Mouse (Mus musculus): ENCODE results near the gene Fosb. TPM values are rescaled to one million over a fixed set of nuclear protein-coding genes. Genes with fewer than 3 reads are reported as not detected.
A peak's percentile ranks its signal among the peaks of the same experiment; 100 is the strongest.

Fosb gene
- polyA plus RNA-seq (2011; ENCODE audit: insufficient read length, low read depth, missing spikeins): 2.1 and 2.7 TPM in 2 replicates

DNA sequence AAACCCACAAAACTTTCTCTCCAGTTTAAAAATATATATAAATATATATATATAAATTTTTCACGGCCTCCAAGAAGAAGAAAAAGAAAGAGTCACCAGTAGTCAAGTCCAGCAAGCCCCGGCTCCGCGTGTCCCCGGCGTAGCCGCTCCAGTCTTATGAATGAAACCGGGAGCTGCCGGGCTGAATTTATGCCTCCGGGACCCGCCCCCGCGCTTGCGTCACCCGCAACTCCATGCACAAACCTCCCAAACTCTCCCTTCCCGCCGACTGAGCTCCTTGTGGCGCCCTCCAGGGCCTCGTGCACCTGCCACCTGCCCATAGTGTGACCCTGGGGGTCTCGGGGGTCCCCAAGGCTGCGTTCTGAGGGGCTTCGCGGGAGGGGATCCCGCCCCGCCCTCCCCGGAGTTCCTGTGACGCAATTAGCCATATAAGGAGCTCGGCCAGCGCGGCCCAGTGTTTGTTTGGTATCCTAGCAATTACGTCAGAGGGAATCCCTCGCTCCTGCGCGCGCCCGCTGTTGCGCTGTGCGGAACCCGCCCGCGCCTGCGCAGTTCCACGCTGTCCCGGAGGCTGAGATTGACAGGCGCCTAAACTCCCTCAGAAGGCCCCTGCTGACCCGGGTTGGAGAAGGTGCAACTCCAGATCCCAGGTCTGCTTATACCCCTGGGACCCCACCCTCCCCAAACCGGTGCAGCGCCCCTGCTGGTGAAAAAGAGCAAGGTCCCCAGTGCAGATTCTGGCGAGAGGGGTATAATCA lies at the start of gene Fosb:
Gene Fosb, minus strand, starts transcription at position 168 of the 758 bp plus-strand sequence.
- H3K27ac ChIP-seq (ENCODE audit: insufficient read depth, low read length): no peak within 1 kb of the TSS
- H3K4me3 ChIP-seq (ENCODE audit: insufficient read depth, low read length): peak within 1 kb of the TSS; percentile 85
- no peaks in the 10 kb centered on the region for H3K4me1 ChIP-seq (ENCODE audit: control insufficient read depth, insufficient read depth, low read length)
- TF ChIP-seq POLR2A (IDR thresholded peaks at IDR 0.05; ENCODE audit: low read depth, low read length) (peak; percentile 71), CTCF (IDR thresholded peaks at IDR 0.05; ENCODE audit: borderline replicate concordance, insufficient read depth, low read length) (no peak)

DNA sequence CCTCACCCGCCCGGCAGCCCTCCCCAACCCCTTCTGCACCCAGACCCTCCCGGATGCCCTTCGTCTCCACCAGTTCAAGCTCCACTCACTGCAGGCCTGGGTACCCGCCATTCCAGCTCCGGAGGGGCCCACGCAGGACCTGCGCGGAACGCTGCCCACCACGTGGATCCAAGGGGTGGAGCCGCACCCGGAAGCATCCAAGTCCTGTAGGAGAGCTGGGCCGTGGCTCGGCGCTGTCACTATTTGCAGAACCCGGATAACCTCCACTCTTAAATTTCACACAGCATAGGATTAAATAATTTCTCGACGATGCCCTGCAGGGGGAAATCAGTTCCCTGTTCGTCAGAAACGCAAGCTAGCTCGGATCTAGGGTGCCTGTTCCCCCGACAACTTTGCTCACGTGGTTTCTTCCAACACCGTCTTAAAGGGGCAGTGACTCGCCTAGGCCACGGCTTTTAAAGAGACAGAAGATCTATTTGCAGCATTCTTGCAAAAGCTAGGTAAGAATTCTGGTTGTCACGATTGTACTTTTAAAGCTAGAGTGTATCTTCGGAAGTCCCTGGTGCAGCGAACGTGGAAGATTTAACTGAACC lies 49.5 kb upstream of the Fosb start, which contains the start of the genes Cd3eap and Ppp1r13l:
Gene Cd3eap, minus strand, starts transcription at position 185 of the 593 bp plus-strand sequence.
Gene Ppp1r13l, plus strand, starts transcription at position 451 of the 593 bp plus-strand sequence.
- Histone ChIP-seq H3K4me1 (ENCODE audit: control insufficient read depth, insufficient read depth, low read length) (peaks cover 2% of the 10 kb centered on the region), H3K4me3 (ENCODE audit: insufficient read depth, low read length) (peak within 1 kb of the TSS; percentile 52), H3K27ac (ENCODE audit: insufficient read depth, low read length) (peak within 1 kb of the TSS; percentile 90)
- TF ChIP-seq CTCF (IDR thresholded peaks at IDR 0.05; ENCODE audit: borderline replicate concordance, insufficient read depth, low read length): no peak
- TF ChIP-seq POLR2A (IDR thresholded peaks at IDR 0.05; ENCODE audit: low read depth, low read length): peak; percentile 77

- no peak overlapping the region for H3K27ac ChIP-seq (ENCODE audit: insufficient read depth, low read length)
- TF ChIP-seq POLR2A (IDR thresholded peaks at IDR 0.05; ENCODE audit: low read depth, low read length) (no peak), CTCF (IDR thresholded peaks at IDR 0.05; ENCODE audit: borderline replicate concordance, insufficient read depth, low read length) (no peak)
- H3K4me1 ChIP-seq (ENCODE audit: control insufficient read depth, insufficient read depth, low read length): peaks cover 2% of the 10 kb centered on the region
- peak overlapping the region; percentile 52 for H3K4me3 ChIP-seq (ENCODE audit: insufficient read depth, low read length)
These were observed 48.8 kb upstream of the Fosb start for GRCm38 (mm10) chr7:19358634-19359033.

GRCm38 (mm10) chr7:19357381-19358375 lies 47.8 kb upstream of the Fosb start:
- Histone ChIP-seq H3K27ac (ENCODE audit: insufficient read depth, low read length) (no peak overlapping the region), H3K4me3 (ENCODE audit: insufficient read depth, low read length) (peak overlapping the region; percentile 52), H3K4me1 (ENCODE audit: control insufficient read depth, insufficient read depth, low read length) (peaks cover 2% of the 10 kb centered on the region)
- TF ChIP-seq CTCF (IDR thresholded peaks at IDR 0.05; ENCODE audit: borderline replicate concordance, insufficient read depth, low read length) (no peak), POLR2A (IDR thresholded peaks at IDR 0.05; ENCODE audit: low read depth, low read length) (no peak)

GRCm38 (mm10) chr7:19356311-19356710 lies 46.5 kb upstream of the Fosb start:
- no peak overlapping the region for H3K27ac ChIP-seq (ENCODE audit: insufficient read depth, low read length)
- no peak for TF ChIP-seq CTCF (IDR thresholded peaks at IDR 0.05; ENCODE audit: borderline replicate concordance, insufficient read depth, low read length)
- no peak for TF ChIP-seq POLR2A (IDR thresholded peaks at IDR 0.05; ENCODE audit: low read depth, low read length)
- peaks cover 2% of the 10 kb centered on the region for H3K4me1 ChIP-seq (ENCODE audit: control insufficient read depth, insufficient read depth, low read length)
- H3K4me3 ChIP-seq (ENCODE audit: insufficient read depth, low read length): no peak overlapping the region

- Histone ChIP-seq H3K4me1 (ENCODE audit: control insufficient read depth, insufficient read depth, low read length) (peaks cover 2% of the 10 kb centered on the region), H3K4me3 (ENCODE audit: insufficient read depth, low read length) (no peak overlapping the region), H3K27ac (ENCODE audit: insufficient read depth, low read length) (no peak overlapping the region)
- TF ChIP-seq POLR2A (IDR thresholded peaks at IDR 0.05; ENCODE audit: low read depth, low read length) (no peak), CTCF (IDR thresholded peaks at IDR 0.05; ENCODE audit: borderline replicate concordance, insufficient read depth, low read length) (no peak)
These were observed 45.1 kb upstream of the Fosb start for GRCm38 (mm10) chr7:19354991-19355390.

DNA sequence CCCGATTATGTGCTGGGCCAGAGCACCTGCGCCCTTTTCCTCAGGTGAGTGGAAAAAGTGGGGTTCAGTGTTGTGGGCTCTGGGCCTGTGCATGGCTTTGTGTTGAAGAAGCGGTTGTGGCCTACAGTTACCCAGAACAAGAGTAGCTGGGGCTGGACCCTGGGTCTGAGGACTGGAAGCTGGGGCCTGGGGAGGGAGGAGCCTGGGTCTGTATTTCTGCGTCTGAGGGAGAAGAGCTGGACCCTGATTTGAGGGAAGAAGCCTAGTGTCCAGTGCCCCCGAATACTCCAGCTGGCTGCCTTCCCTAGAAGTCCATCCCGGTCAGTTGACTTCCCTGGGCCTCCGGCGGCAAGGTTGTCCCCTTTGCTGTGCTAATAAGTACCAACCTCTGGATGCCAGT lies 40.4 kb upstream of the Fosb start:
- Histone ChIP-seq H3K27ac (ENCODE audit: insufficient read depth, low read length) (no peak overlapping the region), H3K4me3 (ENCODE audit: insufficient read depth, low read length) (no peak overlapping the region), H3K4me1 (ENCODE audit: control insufficient read depth, insufficient read depth, low read length) (no peaks in the 10 kb centered on the region; the same call in 1 of the 2 replicates)
- TF ChIP-seq POLR2A (IDR thresholded peaks at IDR 0.05; ENCODE audit: low read depth, low read length) (no peak), CTCF (IDR thresholded peaks at IDR 0.05; ENCODE audit: borderline replicate concordance, insufficient read depth, low read length) (no peak)

GRCm38 (mm10) chr7:19349188-19349915 lies 39.5 kb upstream of the Fosb start:
- Histone ChIP-seq H3K27ac (ENCODE audit: insufficient read depth, low read length) (no peak overlapping the region), H3K4me3 (ENCODE audit: insufficient read depth, low read length) (no peak overlapping the region), H3K4me1 (ENCODE audit: control insufficient read depth, insufficient read depth, low read length) (no peaks in the 10 kb centered on the region; the same call in 1 of the 2 replicates)
- TF ChIP-seq POLR2A (IDR thresholded peaks at IDR 0.05; ENCODE audit: low read depth, low read length) (no peak), CTCF (IDR thresholded peaks at IDR 0.05; ENCODE audit: borderline replicate concordance, insufficient read depth, low read length) (no peak)

Data from embryonic fibroblast, embryonic 13.5 days (primary cell).